Mouse (Mus musculus) retina, embryonic 14.5 days (tissue): ENCODE measurements around the gene Utrn.
A peak's percentile ranks its signal among the peaks of the same experiment; 100 is the strongest.

Experiments
- DNase-seq: peaks from one replicate; pipeline ENCODE4 v3.0.0-alpha.2; 2015; ENCODE audit warnings: low spot score

The Utrn gene

GRCm38 (mm10) chr10:12869846-12870245, 681 bp upstream of the Utrn start:
- DNase-seq: no peak

GRCm38 (mm10) chr10:12868189-12869028, 756 bp downstream of the Utrn start:
- DNase-seq: peak; percentile 65

GRCm38 (mm10) chr10:12867733-12868188, 1.4 kb downstream of the Utrn start:
- DNase-seq: no peak

DNA sequence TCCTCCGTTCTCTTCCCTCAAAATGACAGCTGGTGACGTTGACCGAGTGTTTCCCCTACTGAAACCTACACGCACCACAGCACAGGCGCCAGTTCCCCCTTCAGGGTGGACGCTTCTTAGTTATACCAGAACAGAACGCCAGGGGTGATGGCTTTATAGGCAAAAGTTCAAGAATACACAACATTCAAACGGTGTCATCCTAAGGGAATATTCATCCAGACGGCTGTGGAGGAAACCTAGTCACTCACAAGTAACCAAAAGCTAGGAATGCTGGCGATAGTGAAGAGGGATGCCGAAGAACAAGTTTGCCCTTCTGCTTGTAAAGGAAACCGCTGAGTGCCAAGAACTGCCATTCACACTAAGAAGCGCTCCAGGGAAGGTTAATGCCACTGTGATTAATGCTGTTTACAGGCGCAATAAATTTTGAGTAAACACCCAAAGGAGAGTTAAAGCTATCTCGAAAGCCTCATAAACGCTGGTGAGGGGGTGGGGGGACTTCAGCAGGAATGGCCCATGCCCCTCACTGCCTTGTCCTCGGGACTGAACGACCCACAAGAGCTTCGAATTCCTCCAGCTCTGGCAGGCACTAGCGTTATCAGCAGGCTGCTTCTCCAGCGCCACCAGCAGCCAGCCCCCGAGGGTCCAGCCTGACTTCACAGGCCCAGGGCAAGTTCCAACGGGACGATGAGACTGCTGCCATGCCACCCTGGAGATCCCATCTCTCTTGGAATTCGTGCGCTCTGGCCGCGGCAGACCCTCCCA, 2.0 kb downstream of the Utrn start:
- peak; percentile 59 for DNase-seq

DNA sequence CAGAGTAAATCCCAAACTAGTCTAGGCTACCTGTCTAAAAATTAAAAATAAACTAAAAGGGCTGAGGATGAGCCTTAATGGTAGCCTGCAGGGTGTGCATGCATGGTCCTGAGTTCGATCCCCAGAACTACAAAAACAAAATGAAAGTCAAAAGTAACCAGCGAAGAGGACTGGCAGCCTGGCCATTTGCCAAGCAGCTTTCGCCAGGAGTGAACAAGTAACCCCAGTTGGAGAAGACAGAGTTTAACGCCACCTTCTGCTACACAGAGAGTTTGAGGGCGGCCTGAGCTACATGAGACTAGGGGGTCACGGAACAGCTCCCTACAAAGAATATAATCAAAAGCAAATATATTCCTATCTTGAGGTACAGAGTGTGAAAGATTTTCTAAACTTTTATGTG, 4.0 kb downstream of the Utrn start:
- no peak for DNase-seq

DNA sequence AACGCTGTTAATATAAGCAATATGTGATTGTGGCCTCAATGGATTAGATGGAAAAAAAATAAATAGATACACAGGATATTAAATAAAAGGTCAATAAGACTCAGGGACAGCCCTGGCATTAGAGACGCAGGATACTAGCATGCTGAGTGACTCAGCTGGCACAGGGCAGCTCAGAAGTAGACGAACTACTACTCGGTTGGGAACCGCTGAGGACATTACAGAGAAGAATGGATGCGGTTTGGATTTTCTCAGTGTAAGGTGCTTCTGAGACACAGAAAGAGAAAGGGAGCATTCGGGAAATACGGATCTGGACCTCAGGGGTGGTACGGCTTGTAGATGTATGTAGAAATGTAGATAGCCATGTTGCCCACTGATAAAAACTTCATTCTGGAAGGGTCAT, 5.6 kb downstream of the Utrn start:
- DNase-seq: no peak

DNA sequence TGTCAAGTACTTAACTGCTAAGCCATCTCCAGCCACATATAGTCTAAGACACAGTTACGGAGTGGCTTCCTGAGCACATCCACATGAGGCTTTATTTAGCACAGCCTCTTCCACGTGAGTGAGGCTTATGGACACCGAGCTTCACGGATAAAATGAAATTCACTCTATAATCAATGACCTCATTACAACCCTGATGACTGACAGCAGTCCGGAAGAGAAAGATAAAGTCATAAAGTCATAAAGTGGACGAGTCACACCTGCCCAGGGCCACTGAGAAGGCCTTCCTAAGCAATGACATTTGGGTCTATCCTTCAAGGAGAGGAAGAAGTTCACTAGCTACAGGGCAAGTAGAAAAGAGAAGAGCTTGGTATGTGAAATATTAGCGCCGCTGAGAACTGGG, 7.1 kb downstream of the Utrn start:
- DNase-seq: no peak

- no peak for DNase-seq
These were observed 7.8 kb downstream of the Utrn start for GRCm38 (mm10) chr10:12861381-12861780.

DNA sequence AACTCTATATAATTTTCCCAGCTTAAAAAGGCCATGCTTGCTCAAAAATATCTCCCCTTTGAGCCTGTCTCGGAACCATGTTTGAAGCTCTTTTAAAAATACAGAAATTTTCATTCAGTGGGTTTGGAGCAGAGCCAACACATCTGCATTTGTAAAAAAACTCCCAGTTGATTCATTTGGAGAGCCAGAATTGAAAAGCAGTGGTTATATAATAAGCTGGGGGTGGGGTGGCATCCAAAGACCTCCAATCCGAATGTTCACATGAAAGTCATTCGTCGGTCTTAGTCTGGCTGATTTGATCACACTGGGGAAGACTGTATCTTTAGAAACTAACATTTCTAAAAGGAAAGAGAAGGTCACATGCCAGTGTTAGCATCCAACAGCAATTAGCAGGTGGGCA, 8.4 kb downstream of the Utrn start:
- DNase-seq: no peak

GRCm38 (mm10) chr10:12860331-12860730, 8.8 kb downstream of the Utrn start:
- no peak for DNase-seq

GRCm38 (mm10) chr10:12858017-12858416, 11.1 kb downstream of the Utrn start:
- no peak for DNase-seq

GRCm38 (mm10) chr10:12854298-12854697, 14.9 kb downstream of the Utrn start:
- DNase-seq: no peak

DNA sequence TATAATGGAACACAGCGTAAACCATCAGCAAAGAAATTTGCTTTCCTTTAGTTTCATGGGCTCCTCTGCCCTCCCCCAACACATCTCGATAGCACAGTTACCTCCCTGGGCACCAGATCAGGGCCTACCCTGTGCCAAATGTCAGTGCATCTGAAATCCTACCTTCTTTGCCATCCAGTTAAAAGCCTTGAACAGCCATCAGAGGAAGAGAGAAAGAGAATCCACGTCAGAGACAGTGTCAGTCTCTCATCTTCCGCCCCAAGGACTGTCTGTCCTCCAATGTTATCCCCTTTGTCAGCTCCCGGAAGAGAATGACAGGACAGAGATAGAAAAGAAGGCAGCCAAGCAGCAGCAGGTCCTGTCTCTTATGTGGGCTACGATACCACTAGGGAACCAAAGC, 15.4 kb downstream of the Utrn start:
- no peak for DNase-seq

DNA sequence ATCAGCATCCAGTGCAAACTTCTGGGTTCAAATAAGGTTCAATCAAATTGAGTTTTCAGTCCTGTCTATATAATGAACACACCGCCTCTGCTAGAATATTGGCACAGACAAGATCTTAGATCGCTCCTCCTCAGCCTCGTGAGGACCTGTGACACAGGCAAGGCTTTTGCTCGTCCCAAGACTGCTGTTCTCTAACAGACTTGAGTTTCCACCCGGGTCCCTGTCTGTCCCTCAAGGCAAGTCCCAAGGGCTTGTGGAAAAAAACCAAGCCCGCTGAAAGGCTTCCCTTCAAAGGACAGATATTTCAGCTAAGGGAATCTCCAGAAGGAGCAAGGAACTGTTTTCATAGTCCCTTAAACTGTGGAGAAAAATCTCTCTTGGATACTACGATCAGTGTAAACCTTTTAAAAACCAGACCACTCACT, 16.0 kb downstream of the Utrn start:
- no peak for DNase-seq

DNA sequence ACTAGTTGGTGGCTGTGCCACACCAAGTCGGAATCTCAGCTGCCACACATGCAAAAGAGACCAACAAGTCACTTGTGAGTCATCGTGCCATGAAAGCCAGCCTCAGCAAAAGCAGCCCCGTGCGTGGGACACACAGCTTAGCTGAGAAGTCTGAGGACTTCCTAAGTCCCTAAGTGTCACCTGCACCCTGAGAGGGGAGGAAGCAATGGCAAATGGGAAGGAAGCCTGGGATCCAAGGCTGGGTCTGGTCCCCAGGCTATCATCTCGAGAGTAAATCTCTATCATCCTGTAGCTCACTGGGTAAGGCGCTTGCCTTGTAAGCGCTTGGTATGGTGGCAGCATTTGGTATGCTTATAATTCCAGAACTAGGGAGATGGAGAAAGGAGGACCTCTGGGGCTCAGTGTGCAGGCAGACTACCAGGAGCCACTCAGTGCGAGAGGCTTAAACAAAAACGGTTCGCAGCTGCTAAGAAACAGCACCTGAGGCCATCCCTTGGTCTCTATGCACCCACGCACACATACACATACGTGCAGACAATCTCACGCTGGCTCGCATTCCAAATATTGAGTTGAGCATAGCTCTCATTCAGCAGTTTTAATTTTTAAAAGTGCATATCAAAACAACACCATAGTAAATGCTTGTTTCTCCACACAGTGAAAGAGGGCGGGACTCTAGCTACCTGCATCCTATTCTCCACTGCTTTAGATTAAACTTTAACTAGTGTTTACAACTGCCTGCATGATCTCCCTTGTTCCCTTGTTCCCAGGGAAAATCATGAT, 16.6 kb downstream of the Utrn start:
- DNase-seq: no peak

- no peak for DNase-seq
These were observed 18.2 kb downstream of the Utrn start for GRCm38 (mm10) chr10:12850781-12851471.

DNA sequence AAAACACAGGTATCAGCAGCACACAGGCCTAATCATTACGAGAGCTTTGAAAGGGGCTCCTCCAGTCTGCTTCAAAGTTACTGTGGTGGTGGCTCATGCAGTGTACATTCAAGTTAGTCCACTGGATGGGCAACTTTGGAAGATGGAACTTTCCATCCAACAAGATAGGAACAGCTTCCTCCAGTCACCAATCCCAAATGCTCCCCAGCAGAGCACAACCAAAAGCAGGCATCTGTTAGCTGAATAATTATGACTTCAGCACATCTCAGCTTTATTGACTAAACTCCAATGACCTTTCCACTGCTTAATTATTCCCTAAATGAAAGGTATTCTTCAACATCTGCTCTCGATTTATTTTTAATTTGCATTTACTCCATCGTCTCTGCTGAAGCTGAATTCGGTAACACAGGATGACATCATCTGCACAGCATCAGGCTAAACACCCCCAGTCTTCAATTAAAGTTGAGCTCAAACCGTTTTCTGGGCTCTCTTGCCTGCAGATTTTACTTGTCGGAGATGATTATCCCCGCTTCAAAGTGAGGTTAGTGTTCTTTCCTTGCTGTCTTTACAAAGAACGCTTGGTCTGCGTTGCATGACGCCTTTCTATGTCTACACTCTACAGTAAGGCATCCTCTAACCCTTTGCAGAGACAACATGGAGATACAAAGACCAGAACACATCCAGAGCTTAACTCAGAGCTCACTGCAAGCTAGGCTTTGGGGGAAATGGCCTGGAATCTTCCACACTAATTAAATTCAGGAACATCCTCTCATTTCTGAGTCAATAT, 20.6 kb downstream of the Utrn start:
- DNase-seq: no peak

DNA sequence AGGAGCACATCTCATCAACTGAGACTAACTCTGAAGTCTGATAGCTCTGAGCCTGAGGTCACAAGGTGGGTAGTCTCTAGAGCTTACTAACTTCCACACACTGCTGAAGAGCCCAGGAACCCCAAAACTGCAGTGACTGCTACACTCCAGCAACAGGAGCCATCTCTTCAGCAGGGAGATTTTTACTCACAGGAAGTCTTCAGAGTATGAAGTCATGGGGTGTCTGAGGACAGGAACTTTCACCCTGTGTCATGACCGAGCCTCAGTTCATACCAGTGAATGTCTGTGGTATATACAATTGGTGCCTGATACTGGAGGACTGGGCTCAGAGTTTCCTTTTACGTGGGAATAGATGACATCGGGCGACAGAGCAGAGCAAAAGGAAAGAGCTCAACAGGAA, 26.6 kb downstream of the Utrn start:
- DNase-seq: no peak

DNA sequence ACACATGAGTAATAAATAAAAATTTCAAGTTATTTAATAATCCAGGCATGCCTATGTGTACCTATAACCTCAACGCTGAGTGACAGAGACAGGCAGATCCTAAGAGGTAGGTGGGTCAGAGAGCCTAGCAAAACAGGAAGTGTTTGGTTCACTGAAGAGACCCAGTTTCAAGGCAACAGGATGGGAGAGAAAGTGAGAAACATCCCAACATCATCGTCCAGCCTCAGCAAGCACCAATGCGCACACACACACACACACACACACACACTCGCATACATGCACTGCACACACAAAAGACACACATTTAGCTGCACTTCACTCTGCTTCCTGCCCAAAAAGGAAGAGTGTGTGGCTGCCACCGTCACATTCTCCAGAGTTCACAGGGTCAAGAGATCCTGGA, 27.7 kb downstream of the Utrn start:
- no peak for DNase-seq

DNA sequence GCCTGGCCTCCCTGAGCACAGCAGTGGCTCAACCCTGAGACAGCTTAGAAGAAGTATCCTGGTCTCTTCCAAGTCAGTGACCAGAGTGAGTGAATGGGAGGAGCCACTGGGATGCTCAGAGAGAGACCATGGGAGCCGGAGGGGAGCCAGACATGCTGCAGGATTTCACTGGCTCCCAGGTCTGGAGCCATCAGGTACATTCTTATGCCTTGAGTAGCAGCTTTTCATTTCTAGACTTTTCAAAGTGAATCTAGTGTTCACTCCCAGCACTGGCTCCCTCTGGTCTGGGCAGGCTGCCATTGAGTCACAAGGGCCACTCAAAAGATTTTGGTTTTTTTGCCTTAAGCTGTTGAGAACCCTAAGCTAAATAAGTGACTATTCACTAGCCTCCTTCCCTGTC, 31.5 kb downstream of the Utrn start:
- no peak for DNase-seq
